Mouse (Mus musculus) liver, embryonic 11.5 days (tissue): Measurements from ENCODE around the gene Maml2. TPM values are rescaled to one million over a fixed set of nuclear protein-coding genes. Genes with fewer than 3 reads are reported as not detected.

Source experiments
- ATAC-seq: fragments of 200-750 bp; cut with Nextera tagmentation; replicated peaks from 2 replicates; pipeline ENCODE4 v1.8.0; 2017; ENCODE audit warnings: moderate number of reproducible peaks, mild to moderate bottlenecking, moderate TSS enrichment, moderate library complexity; ENCODE audit not compliant: low FRiP score
- DNase-seq: peaks from one replicate; pipeline ENCODE4 v3.0.0-alpha.2; 2017; ENCODE audit warnings: low spot score
- H3K27ac ChIP-seq: fragments of 300-500 bp; sonication (generic); 2 replicates; pipeline ENCODE4 v1.5.1; 2014; ENCODE audit warnings: mild to moderate bottlenecking, low read depth, low read length, control low read depth
- H3K27me3 ChIP-seq: fragments of 300-500 bp; sonication (generic); replicated peaks from 2 replicates; pipeline ENCODE4 v1.6.1; 2014; ENCODE audit warnings: low read length, mixed read lengths; ENCODE audit not compliant: control insufficient read depth, insufficient read depth
- H3K36me3 ChIP-seq: fragments of 300-500 bp; sonication (generic); 2 replicates; pipeline ENCODE4 v1.6.1; 2014; ENCODE audit warnings: mild to moderate bottlenecking, low read length, moderate library complexity, mixed read lengths; ENCODE audit not compliant: control insufficient read depth, insufficient read depth
- H3K4me1 ChIP-seq: fragments of 300-500 bp; sonication (generic); replicated peaks from 2 replicates; pipeline ENCODE4 v1.6.1; 2014; ENCODE audit warnings: low read length, mixed read lengths; ENCODE audit not compliant: control insufficient read depth, insufficient read depth
- H3K4me2 ChIP-seq: fragments of 300-500 bp; sonication (generic); 2 replicates; pipeline ENCODE4 v1.6.1; 2014; ENCODE audit warnings: mild to moderate bottlenecking, control low read depth, moderate library complexity
- H3K4me3 ChIP-seq: fragments of 300-500 bp; sonication (generic); 2 replicates; pipeline ENCODE4 v1.5.1; 2014; ENCODE audit warnings: low read depth, low read length, control low read depth
- H3K9ac ChIP-seq: fragments of 300-500 bp; sonication (generic); 2 replicates; pipeline ENCODE4 v1.6.1; 2014; ENCODE audit warnings: low read depth, low read length, control low read depth
- H3K9me3 ChIP-seq: fragments of 300-500 bp; sonication (generic); 2 replicates; pipeline ENCODE4 v1.6.1; 2016; ENCODE audit warnings: low read length, inconsistent platforms, mixed read lengths; ENCODE audit not compliant: control insufficient read depth
- WGBS: fragments of 180-500 bp; shearing (Covaris S2); extraction: QIAGEN DNeasy Blood & Tissue Kit; methylation state at CpG from one replicate; pipeline ENCODE4 v1.1.7; 2014; 5-methylcytosine and 5-hydroxymethylcytosine counted together
- polyA plus RNA-seq: library from polyadenylated mRNA; unstranded; fragments of >200 nt; fragmentation: Nextera tagmentation; extraction: Ambion mirVana; gene quantifications from 2 replicates; pipeline ENCODE4 v1.2.1, GENCODE M21; 2014

Maml2 gene
- polyA plus RNA-seq, 1 experiment from 2014 or later: 3.4 TPM

GRCm38 (mm10) chr9:13430302-13430701 lies 132.5 kb downstream of the Maml2 start:
- DNase-seq: no peak
- Histone ChIP-seq H3K4me3 (no peak overlapping the region), H3K27ac (no peak overlapping the region), H3K9ac (no peak overlapping the region), H3K9me3 (no peaks in the 10 kb centered on the region), H3K36me3 (no peaks in the 10 kb centered on the region), H3K4me1 (peaks cover 8% of the 10 kb centered on the region), H3K27me3 (no peaks in the 10 kb centered on the region), H3K4me2 (no peak overlapping the region)
- WGBS: 23% methylated on average over 6 of the region's 6 CpGs
- peak; percentile 63 for ATAC-seq

GRCm38 (mm10) chr9:13430744-13431143 lies 133.0 kb downstream of the Maml2 start:
- Histone ChIP-seq H3K9me3 (no peaks in the 10 kb centered on the region), H3K4me1 (peaks cover 8% of the 10 kb centered on the region), H3K27ac (no peak overlapping the region), H3K4me3 (no peak overlapping the region), H3K27me3 (no peaks in the 10 kb centered on the region), H3K36me3 (no peaks in the 10 kb centered on the region), H3K9ac (no peak overlapping the region), H3K4me2 (no peak overlapping the region)
- ATAC-seq (0 out of 2 replicates have a peak, but pooled peaks have one; percentile 23), DNase-seq (no peak)

DNA sequence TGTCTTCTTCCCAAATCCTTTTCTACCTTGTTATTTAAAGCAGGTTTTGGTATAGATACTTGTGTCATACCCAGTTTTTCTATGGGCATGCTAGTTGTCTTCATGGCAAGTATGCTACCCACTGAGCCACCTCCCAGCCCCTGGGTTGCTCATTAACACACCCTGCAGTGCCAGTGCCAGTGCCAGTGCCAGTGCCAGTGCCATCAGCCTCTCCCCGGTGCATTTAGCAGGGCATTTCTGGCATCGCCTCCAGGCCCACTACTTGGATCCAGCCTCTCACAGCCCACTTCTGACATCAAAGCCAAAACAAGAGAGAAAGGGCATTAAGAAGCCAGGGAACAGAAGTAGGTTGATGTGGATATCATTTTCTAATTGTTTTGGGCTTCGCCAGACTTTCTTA lies 133.9 kb downstream of the Maml2 start:
- Histone ChIP-seq H3K4me1 (peaks cover 8% of the 10 kb centered on the region), H3K4me3 (no peak overlapping the region), H3K4me2 (no peak overlapping the region), H3K9ac (no peak overlapping the region), H3K9me3 (no peaks in the 10 kb centered on the region), H3K36me3 (no peaks in the 10 kb centered on the region), H3K27me3 (no peaks in the 10 kb centered on the region), H3K27ac (no peak overlapping the region)
- no peak for ATAC-seq
- WGBS: 93% methylated on average over 3 of the region's 3 CpGs
- DNase-seq: no peak

- no peaks in the 10 kb centered on the region for H3K9me3 ChIP-seq
- no peak overlapping the region for H3K27ac ChIP-seq
- H3K4me3 ChIP-seq: no peak overlapping the region
- no peak for DNase-seq
- no peak for ATAC-seq
- H3K4me1 ChIP-seq: peaks cover 8% of the 10 kb centered on the region
- no peaks in the 10 kb centered on the region for H3K27me3 ChIP-seq
- 77% methylated on average over 6 of the region's 6 CpGs for WGBS
- no peak overlapping the region for H3K9ac ChIP-seq
- no peaks in the 10 kb centered on the region for H3K36me3 ChIP-seq
- no peak overlapping the region for H3K4me2 ChIP-seq
Measured at GRCm38 (mm10) chr9:13433501-13434090, 135.8 kb downstream of the Maml2 start.

- WGBS: 86% methylated on average over 6 of the region's 6 CpGs
- Histone ChIP-seq H3K27me3 (no peaks in the 10 kb centered on the region), H3K4me2 (no peak overlapping the region), H3K36me3 (no peaks in the 10 kb centered on the region), H3K27ac (no peak overlapping the region), H3K4me1 (no peaks in the 10 kb centered on the region), H3K4me3 (no peak overlapping the region), H3K9ac (no peak overlapping the region), H3K9me3 (no peaks in the 10 kb centered on the region)
- DNase-seq (no peak), ATAC-seq (no peak)
Measured at GRCm38 (mm10) chr9:13440911-13441310, 143.2 kb downstream of the Maml2 start.

DNA sequence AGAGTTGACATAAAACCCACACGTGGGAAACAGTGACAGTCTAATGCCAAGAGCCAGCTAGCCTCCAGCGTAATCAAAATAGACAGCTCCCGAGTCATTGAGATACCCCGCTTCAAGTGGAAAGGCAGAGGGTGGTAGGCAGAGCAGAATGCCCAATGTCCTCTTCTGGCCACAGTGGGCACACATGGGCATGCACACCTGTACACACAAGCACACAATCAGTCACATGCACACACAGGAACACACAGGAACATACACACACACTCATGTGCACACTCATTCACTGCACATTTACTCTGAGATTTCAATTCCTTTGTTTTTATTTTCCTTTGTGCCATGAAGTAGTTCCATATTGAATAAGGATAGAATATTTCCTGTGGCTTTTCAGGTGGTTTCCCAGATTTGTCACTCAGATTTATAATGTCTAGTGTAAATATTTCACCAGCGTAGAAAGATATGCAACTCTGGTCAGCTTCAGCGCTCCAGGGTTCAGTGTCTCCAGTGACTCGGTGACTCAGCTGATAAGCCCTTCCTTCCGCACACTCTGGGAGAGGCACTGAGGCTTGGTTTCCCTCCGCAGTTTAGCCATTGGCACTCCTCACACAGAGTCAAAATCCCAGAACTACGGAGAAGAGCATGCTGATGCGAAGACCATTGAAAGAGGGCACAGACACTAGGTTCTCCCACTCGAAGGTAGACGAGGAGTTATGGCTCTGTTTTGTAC lies 144.4 kb downstream of the Maml2 start:
- Histone ChIP-seq H3K27ac (no peak overlapping the region), H3K4me1 (no peaks in the 10 kb centered on the region), H3K9ac (no peak overlapping the region), H3K9me3 (no peaks in the 10 kb centered on the region), H3K36me3 (no peaks in the 10 kb centered on the region), H3K27me3 (no peaks in the 10 kb centered on the region), H3K4me2 (peak overlapping the region; percentile 31), H3K4me3 (no peak overlapping the region)
- no peak for DNase-seq
- ATAC-seq: no peak
- 37% methylated on average over 13 of the region's 13 CpGs for WGBS

- Histone ChIP-seq H3K4me3 (no peak overlapping the region), H3K27ac (no peak overlapping the region), H3K27me3 (no peaks in the 10 kb centered on the region), H3K9ac (no peak overlapping the region), H3K9me3 (no peaks in the 10 kb centered on the region), H3K36me3 (no peaks in the 10 kb centered on the region), H3K4me1 (no peaks in the 10 kb centered on the region), H3K4me2 (no peak overlapping the region)
- DNase-seq (no peak), ATAC-seq (no peak)
- 31% methylated on average over 1 of the region's 1 CpGs for WGBS
Measured at GRCm38 (mm10) chr9:13443484-13444211, 145.9 kb downstream of the Maml2 start.

DNA sequence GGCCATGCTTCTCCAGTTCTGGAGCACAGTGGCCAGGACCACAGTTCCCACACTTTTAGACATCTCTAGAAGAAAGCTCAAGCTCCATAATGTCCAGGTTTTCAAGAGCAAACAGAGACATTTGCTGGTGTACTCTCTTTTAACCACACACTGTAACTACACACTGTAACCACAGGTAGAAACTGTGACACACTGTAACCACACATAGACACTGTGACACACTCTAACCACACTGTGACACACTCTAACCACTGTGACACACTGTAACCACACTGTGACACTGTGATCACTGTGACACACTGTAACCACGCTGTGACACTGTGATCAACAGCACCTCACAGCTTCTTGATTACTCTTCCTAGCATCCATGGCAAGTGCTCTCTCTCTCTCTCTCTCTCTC lies 148.5 kb downstream of the Maml2 start:
- no peak overlapping the region for H3K4me3 ChIP-seq
- H3K27ac ChIP-seq: no peak overlapping the region
- H3K27me3 ChIP-seq: no peaks in the 10 kb centered on the region
- no peak for DNase-seq
- H3K9ac ChIP-seq: no peak overlapping the region
- no peaks in the 10 kb centered on the region for H3K4me1 ChIP-seq
- H3K36me3 ChIP-seq: no peaks in the 10 kb centered on the region
- no peaks in the 10 kb centered on the region for H3K9me3 ChIP-seq
- ATAC-seq: no peak
- H3K4me2 ChIP-seq: no peak overlapping the region
- WGBS: 69% methylated on average over 1 of the region's 1 CpGs
